Mouse (Mus musculus) frontal cortex, postnatal 14 days (tissue): ENCODE results near the gene 9830107B12Rik.
"Not testable (repeated sequence)": the region's sequence is repeated elsewhere in the genome, so short reads cannot be mapped to it uniquely, and the experiment has no call there.

Source experiments
- DNase-seq, 2 experiments: peaks; one replicate each; pipeline ENCODE4 v3.0.0; 2022; ENCODE audit warnings: low spot score in 2 of 2

The 9830107B12Rik gene

GRCm38 (mm10) chr17:48146120-48146519 lies at the start of gene 9830107B12Rik:
TSS of gene 9830107B12Rik (minus strand) at chr17:48146268.
- DNase-seq, result no peak

- no peak for DNase-seq
Measured at GRCm38 (mm10) chr17:48192366-48192765, 46.3 kb upstream of the 9830107B12Rik start.

GRCm38 (mm10) chr17:48185252-48185651 lies 39.2 kb upstream of the 9830107B12Rik start:
- no peak for DNase-seq

DNA sequence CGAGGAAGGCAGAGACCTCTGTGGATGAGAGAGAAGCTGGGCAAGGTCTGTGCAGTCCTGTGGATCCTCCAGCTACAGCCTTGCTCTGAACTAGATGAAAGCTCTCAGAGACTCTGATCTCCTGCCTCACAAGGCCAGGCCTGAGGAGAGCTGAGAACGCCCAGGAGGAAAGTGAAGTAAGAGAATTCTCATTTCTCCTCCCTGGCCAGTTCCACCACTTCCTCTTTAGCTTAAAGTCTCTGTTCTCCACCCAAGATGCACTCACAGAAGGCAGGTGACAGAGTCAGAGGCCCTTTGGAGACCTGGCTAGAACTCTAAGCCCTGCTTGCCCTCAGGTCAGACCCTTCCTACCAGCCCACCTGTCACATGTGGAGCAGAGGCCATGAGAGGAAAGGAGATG lies 21.0 kb upstream of the 9830107B12Rik start, which contains the start of gene A530064D06Rik:
TSS of gene A530064D06Rik (minus strand) at position 173 of the 400 bp plus-strand sequence.
- DNase-seq, result not testable (repeated sequence)

- no peak for DNase-seq
Measured at GRCm38 (mm10) chr17:48157382-48158076, 11.5 kb upstream of the 9830107B12Rik start.

GRCm38 (mm10) chr17:48132810-48133209 lies 13.3 kb downstream of the 9830107B12Rik start:
- DNase-seq, result no peak

GRCm38 (mm10) chr17:48120456-48120855 lies 25.6 kb downstream of the 9830107B12Rik start:
- no peak for DNase-seq

DNA sequence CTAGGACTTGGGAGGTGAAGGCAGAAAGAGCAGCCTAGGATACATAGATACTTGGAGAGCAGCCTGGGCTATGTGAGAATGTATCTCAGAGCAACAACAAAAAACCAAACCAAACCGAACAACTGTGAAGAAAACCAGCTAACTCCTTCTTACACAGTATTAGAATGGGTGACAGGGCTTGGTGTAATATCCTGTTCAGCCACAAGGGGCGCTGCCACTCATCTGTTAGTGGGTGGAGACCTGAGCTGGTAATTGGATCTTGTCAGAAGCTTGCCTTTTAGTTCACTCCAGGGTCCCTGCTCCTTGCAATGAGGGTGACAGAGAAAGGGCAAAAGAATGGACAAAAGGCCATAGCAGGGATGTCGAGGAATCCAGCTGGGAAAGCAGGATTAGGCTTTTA lies 26.4 kb downstream of the 9830107B12Rik start:
- DNase-seq, result peak in 1 of 2 experiments; percentile 69

GRCm38 (mm10) chr17:48118570-48118969 lies 27.5 kb downstream of the 9830107B12Rik start:
- DNase-seq, result no peak

DNA sequence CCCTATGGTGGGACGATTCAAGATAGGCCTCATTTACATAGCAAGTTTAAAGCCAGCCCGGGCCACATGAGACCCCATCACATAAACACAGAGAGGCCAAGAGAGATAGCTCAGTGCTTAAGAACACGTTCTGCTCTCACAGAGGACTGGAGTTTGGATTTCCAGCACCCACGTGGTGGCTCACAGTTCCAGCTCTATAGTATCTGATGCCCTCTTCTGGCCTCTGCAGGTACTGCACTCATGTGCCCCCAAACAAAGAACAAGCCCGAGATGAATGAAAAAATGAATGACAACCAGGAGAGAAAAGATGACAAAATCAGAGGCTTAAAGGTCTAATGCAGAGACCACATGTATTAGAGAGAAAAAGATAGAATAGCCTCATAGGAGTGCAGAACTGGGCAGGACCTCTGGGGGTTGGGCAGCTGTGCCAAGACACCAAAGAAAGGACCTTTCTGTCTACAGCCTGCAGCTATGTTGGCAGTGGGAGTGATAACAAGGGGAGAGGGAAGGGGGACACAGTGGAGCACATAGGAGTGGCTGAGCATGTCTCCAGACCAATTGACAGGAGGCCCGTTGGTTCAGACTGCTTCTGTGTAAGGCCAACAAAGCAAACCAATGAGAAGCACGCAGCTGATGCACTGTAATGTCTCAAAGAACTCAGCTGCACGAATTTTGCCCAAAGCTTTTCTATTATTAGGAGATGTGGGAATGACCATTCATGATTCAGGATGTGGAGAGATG lies 35.4 kb downstream of the 9830107B12Rik start:
- DNase-seq, result peak in 1 of 2 experiments; percentile 22

GRCm38 (mm10) chr17:48108520-48108919 lies 37.5 kb downstream of the 9830107B12Rik start:
- DNase-seq, result no peak

GRCm38 (mm10) chr17:48107862-48108261 lies 38.2 kb downstream of the 9830107B12Rik start:
- no peak for DNase-seq

DNA sequence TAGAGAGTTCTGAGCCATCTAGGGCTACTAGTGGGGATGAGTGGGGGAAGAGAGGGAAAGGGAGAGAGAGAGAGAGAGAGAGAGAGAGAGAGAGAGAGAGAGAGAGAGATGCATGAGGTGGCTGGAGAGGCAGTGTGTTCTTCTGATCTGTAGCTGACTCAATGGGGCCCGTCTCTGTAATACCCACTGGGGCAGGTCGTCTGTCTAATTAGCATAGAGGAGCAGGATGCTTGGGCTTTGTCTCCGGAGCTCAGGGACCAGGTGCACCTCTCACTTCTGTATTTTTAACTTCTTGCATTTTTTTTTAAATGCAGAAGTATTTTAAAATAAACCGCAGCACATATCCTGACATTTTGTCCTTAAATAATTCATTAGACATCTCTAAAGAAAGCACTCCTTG lies 38.7 kb downstream of the 9830107B12Rik start:
- no peak for DNase-seq

DNA sequence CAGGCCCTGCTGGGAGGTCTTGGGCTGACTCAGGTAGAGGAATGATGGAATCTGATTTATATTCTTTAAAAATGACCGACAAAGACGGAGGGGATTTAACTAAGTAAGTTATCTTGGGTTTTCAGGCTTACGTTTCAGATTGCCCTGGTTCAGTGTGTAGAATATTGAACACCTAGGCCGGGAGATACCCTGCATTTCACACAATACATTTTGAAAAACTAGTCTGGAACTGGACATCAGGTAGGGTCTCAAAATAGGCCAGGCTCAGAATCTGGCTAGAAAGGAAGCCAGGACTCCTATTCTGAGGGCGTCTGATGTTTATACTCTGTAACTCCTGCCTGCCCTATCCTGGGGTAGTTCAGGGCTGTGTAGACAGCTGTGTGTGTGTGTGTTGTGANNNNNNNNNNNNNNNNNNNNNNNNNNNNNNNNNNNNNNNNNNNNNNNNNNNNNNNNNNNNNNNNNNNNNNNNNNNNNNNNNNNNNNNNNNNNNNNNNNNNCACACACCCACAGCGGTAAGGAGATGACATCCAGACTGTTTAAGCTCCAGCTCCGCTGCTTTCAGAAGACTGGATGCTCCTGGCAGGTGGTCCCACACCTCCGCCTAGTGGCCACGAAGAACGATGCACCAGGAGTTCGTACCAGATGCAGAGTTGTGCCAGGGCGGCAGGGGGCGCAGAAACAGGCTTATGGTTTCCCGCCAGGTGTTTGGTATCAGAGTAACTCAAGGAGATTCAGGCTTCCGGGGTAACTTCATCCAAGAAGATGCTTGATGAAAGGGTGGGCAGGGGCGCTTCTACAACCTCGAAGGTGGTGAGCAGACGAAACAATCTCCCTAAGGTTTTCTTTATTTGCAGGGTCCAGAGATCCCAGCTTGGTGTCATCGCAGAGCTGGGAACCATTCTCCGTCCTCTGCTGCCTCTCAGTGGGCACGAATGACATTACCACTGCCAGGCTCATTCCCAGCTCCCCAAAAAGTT lies 45.3 kb downstream of the 9830107B12Rik start:
- peak; percentile 79 to 83 for DNase-seq

- DNase-seq, result no peak
Measured at GRCm38 (mm10) chr17:48099312-48099711, 46.8 kb downstream of the 9830107B12Rik start.

GRCm38 (mm10) chr17:48098528-48098890 lies 47.6 kb downstream of the 9830107B12Rik start:
- no peak for DNase-seq

DNA sequence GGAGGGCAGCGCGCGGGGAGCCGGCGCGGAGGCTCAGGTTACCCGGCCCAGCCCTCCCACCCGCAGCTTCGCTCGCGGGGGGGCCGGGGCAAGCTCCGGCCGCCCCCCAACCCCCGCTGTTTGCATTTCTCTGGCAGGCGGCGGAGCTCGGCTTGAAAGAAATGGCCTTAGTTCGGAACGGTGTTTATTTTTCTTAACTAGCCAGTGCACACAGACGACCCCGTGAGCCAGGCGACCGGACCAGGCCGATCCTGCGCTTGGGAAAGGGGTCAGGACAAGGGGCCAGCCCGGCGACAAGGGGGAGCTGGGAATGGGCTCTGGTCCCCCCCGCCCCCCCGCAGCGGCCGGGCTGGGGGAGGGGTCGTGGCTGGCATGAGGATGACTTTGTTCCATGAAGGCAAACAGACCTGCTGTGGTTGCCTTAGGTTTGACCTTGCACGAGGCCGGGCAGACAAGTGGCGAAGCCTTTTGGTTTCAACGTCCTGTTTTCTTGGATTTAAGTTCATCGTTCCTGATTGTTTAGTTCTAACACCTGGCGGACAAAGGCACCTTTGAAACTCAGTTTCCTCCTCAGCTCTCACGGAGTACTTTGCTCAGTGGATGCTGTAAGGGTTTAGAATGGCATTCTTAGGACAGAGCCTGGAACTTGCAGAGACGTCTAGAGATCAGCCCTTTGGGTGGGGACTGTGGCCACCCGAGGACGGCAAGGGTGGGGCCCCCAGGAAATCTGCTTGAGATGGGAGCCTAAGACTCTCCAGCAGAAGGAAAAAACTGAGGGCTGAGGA lies 48.1 kb downstream of the 9830107B12Rik start:
- DNase-seq, result no peak

DNA sequence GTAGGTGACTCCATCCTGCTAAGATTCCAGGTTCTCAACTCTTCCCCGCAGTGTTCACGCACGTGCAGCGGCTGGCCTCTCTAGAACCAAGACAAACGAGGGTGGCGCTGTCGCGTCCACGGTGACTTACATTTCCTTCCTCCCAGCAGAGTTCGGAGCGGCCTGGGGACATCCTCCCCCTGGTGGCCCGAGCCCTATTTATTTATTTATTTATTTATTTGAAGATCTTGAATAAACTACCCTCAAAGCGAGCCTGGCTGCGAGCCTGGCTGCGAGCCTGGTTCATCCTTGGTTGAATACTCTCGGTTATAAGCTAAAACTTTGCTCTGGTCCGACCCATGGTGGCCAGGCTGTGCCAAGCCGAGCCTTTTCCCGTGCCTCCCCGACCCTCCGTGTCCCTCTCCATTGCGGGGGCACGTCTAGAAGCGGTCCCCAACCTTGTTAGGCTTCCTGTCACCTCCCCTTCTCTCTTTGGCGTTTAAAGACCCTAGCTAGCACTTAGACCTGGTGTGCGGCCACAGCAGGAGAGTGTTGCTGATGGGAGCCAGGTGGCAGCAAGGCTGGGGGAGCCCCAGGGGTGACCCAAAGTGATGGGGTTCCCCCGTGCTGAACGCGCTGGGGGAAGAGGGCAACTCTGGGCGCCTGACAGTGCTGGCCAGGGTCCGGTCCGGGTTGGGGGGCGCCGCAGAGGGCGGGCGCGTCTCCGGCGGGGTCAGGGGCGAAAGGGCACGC lies 48.9 kb downstream of the 9830107B12Rik start:
- DNase-seq, result peak in 1 of 2 experiments; percentile 20

DNA sequence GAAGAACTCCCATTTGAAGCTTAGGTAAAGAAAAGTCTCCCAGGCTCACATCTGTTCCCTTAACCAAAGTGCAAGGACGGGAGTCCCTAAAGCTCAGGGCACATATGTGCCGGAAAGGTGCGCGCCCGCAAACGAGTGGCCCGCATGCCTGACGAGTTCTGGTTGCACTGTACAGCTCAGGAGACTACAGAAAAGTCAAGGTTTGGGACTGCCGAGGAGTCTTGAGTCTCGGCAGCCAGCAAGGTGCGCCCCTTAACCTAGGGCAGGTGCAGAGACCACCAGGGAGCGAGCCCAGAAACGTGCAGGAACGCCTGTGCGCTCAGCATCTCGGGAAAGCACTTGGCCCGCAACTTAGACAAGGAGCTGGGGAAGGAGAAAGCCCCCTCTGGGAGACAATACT lies 49.7 kb downstream of the 9830107B12Rik start:
- DNase-seq, result no peak

GRCm38 (mm10) chr17:48095718-48096121 lies 50.3 kb downstream of the 9830107B12Rik start:
- DNase-seq, result no peak
